Mouse (Mus musculus): ENCODE results near the gene Krt17.
A peak's percentile ranks its signal among the peaks of the same experiment; 100 is the strongest.
"Not testable (repeated sequence)": the region's sequence is repeated elsewhere in the genome, so short reads cannot be mapped to it uniquely, and the experiment has no call there.

Krt17 gene

DNA sequence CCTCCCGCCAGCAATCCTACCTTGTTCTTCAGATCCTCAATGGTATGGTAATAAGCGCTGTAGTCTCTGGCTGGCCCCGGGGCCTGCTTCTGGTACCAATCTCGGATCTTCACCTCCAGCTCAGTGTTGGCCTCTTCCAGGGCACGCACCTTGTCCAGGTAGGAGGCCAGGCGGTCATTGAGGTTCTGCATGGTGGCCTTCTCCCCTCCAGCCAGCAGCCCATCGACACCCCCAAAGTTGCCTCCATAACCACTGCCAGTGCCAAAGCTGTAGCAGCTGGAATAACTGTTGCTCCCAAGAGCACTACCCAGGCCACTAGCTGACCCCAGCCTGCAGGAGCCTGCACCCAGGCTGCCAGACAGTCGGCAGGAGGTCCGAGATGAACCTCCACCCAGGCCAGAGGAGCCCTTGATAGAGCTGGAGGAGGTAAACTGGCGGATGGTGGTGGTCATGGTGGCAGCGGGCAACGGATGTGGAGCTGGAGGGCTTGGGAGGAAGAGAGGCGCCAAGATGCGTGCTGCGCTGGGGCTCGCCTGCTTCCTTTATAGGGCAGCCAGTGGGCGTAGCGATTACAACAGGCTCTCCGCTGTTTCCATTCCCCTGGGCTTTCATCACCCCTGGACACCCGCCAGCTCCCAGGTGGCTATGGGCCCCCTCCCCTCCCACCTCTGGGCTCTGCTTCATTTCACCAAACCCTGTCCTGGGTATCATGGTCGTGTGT is at the start of gene Krt17:
Gene Krt17 (minus strand): TSS at position 516 of the 721 bp plus-strand sequence.
- no peak for DNase-seq (ENCODE audit: low read depth, low spot score)

DNA sequence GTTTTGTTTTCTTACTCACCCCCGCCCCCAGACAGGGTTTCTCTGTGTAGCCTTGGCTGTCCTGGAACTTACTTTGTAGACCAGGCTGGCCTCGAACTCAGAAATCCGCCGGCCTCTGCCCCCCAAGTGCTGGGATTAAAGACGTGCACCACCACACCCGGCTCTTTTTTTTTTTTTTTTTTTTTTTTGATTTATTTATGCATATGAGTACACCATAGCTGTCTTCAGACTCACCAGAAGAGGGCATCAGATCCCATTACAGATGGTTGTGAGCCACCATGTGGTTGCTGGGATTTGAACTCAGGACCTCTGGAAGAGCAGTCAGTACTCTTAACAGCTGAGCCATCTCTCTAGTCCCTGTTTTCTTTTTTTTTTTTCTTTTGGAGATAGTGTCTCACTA is 47.8 kb upstream of the Krt17 start:
- DNase-seq (ENCODE audit: low read depth, low spot score): not testable (repeated sequence)

DNA sequence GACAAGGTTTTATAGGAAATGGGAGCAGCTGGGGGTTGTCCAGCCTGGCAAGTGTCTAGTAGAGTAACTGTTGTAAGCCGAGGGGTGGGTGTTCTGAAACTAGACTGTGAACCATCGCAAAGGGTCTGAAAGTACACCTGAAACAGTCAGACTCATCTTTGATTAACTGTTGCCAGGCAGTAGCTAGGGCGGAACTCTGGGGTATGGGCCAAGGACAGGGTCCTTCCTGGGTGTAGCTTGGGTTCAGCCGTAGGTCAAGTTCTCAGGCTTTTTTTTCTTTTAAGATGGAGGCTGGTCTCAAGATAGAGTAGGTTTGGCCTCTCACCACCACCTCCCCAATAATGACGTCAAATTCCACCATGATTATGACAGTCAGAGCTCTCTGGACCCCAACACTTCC is 47.1 kb upstream of the Krt17 start:
- DNase-seq (ENCODE audit: low read depth, low spot score): no peak

DNA sequence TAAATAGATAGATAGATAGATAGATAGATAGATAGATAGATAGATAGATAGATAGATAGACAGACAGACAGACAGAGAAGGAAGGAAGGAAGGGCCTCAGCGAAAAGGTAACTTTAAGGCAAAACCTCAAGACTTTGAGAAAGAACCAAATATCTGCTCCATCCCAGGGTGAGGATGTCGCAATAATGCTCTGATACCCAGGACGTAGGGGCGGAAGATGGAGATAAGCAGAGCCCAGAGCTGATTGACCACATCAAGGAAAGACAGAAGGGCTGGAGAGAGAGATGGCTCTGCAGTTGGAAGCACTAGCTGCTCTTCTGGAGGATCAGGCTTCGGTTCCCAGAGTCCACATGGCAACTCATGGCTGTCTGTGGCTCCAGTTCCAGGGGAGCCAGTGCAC is 40.5 kb upstream of the Krt17 start:
- DNase-seq (ENCODE audit: low read depth, low spot score): no peak

DNA sequence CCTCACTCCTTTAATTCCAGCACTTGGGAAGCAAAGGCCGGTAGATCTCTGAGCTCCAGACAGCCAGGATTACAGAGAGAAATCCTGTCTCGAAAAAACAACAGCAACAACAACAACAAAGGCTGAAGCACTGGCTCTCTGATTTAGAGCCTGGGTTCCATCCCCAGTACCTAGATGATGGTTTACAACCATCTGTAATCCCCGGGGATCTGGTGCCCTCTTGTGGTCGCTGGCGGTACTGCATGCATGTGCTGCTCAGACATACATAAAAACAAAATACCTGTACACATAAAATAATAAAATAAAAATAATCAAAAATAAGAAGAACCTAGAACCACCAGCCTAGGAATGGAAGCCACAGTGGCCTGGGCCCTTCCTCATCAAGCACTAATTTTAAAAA is 39.5 kb upstream of the Krt17 start:
- peak; percentile 72 for DNase-seq (ENCODE audit: low read depth, low spot score)

DNA sequence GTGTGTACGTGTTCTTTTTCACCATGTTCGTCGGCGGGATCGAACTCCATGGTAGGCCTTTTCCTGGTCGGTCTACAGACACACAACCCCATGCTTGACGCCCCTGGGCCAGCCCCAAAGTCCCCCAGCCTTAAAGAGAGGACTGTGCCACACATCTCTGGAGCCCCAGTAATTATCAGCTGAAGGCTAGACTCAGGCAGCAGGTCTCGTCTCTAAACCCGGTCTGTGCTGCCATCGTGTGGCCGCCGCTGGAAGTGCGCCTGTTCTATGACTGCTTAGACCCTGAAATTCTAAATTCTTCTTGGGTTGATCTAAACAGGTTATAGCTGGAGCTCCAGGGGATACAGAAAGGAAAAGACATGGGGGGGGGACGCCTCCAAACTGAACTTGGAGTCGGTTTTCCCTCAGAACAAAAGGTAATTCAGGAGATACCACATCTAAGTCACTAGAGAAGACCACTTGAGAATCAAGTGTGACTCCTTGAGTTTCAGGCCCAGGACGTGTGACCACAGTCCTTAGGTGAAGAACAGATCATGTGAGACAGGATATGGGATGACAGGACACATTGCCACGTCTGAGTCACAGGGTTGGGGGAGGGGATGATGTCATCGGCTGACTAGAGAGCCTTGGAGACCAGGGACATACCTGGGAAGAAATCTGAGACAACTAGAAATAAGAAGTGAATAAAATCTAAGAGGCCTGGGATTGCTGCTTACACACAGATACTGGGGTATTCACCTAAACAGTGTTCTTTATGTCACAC is 37.6 kb upstream of the Krt17 start:
- peak; percentile 82 for DNase-seq (ENCODE audit: low read depth, low spot score)

DNA sequence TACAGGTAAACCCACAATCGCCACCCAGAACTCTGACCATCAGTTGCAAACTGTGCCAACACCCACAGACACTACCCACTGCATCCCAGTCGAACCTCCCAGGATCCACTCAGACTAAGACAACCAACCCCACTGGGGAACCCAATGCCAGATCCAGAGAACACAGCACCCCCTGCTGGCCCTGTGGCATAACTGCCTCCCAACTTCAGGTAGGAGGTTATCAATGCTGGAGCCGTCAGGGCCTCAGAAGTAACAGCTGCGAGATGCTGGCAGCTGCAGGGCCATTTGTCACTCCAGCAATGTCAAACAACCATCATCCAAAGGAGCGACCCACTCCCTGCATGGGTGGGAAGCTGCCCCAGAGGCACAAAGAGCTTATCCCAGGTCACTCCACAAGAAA is 37.0 kb upstream of the Krt17 start:
- DNase-seq (ENCODE audit: low read depth, low spot score): no peak

DNA sequence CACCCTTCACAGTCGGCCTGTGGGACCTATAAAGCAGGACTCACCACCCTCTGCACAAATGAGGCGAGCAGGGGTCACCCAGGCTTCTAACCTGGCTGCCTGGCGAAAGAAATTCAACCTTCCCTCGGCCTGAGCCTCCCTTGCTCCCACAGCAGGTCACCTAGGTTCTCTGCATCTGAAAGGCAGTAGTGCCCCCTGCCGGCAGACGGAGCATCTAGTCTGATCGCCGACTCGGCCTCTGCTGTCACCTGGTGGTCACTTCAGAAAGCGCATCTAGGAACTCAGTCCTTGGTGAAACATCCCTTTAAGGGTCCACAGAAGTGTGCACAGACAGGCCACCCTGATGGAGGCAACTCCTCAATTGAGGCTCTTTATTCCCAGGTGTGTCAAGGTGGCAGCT is 34.5 kb upstream of the Krt17 start:
- DNase-seq (ENCODE audit: low read depth, low spot score): peak; percentile 91

DNA sequence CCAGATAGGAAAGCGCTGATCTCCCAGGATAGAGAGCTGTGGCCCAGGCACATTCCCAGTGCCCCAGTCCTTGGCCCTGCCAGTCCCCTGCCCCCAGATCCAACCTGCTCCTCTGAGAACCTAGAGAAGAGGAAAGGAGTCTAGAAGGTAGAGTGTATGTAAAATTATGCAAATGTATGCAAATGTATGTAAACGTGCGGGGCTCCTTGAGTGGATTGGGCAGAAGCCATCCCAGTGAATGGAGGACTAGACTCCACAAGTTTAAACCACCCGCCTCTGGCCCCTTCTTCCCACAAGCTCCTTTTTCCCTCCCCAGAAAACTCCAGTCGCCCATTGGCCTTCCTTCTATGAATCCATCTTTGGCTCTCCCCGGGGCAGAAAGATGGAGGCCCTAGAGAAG is 32.1 kb upstream of the Krt17 start:
- DNase-seq (ENCODE audit: low read depth, low spot score): no peak

DNA sequence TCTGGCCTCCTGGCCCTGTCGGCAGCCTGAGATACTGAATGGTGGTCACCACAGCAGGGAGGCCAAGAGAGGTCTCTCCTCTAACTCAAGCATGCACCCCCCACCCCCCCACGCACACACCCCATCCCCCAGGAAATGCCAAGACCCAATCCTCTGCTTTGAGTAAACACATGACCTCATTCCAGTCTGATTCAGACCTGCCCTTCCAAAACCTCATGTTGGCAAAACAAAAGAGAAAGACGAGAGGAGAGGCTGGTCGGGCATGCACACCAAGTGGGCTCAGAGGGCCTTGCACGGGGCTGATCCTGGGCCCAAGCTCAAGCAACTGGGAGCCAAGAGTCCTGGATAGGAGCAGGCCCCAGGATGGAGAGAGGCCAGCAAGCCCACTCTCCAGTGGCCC is 29.4 kb upstream of the Krt17 start:
- DNase-seq (ENCODE audit: low read depth, low spot score): no peak

DNA sequence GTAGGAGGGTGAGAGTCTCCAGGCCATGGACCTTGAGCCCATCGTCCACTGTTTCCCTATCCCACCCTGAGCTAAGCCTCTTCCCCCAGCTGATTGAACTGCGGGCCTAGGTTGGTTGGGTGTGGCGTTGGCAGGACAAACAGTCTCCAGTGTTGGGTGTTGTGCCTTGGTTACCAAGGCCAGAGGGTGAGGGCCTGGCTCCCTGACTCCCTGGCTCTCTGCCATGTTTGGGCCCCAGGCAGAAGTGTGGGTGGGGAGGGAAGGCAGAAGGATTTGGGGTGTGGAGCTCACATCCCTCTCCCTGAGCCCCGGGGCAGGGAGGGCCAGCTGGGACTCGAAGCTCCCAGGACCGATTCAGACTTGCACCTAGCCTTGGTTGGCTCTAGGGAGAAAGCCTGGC is 28.1 kb upstream of the Krt17 start:
- DNase-seq (ENCODE audit: low read depth, low spot score): no peak

DNA sequence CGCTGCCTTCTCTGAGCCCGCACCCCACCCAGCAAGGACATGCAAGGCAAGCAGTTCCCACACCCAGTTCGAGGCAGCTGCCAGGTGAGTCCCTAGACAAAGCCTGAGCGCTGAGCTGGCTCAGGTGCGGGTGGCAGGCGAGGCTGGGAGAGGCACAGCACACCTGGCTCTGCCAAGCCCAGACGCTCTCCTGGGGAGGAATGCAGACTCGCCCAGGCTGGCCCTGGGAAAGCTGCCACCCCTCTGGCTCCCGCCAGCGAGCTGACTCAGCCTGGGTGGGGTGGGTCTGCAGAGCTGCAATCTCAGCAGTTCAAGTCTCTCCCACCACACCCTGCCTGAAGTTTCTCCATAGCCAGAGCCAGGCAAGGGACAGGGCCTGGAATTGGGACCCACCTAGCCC is 26.2 kb upstream of the Krt17 start:
- no peak for DNase-seq (ENCODE audit: low read depth, low spot score)

DNA sequence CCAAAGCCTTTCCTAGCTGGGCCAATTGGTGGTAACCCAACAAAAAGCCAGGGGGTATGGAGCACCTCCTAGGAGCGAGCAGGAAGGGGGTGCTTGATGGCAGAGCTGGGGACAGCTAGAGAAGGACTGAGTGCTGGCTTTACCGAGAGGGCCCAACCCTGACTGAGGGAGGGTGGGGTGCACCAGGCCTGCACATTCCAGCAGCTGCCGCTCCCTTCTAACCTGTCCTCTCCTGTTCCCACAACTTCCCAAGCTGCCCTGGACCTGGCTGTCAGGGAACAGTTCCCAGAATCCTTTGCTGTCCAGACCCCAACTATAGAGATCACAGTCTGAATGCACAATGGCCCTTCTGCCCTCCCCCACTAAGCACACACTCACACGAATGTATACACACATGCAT is 24.2 kb upstream of the Krt17 start:
- DNase-seq (ENCODE audit: low read depth, low spot score): no peak

DNA sequence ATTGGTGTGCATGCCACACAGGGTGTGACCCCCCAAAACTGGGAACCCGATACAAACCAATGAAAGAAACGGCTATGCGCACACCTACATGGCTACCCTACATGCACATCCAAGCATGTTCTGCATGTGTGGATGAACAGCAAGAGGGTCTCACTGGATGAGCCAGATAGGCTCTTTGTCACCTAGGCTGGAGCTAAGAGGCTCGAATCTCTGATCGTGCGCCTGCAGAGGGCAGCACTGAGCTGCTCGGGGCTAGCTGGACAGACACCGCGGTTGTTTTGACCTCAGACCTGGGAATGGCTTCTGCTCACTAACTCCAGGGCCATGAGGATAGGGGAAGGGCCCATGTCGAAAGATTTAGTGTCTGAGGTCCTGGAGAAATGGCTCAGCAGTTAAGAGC is 21.7 kb upstream of the Krt17 start:
- DNase-seq (ENCODE audit: low read depth, low spot score): peak; percentile 86

DNA sequence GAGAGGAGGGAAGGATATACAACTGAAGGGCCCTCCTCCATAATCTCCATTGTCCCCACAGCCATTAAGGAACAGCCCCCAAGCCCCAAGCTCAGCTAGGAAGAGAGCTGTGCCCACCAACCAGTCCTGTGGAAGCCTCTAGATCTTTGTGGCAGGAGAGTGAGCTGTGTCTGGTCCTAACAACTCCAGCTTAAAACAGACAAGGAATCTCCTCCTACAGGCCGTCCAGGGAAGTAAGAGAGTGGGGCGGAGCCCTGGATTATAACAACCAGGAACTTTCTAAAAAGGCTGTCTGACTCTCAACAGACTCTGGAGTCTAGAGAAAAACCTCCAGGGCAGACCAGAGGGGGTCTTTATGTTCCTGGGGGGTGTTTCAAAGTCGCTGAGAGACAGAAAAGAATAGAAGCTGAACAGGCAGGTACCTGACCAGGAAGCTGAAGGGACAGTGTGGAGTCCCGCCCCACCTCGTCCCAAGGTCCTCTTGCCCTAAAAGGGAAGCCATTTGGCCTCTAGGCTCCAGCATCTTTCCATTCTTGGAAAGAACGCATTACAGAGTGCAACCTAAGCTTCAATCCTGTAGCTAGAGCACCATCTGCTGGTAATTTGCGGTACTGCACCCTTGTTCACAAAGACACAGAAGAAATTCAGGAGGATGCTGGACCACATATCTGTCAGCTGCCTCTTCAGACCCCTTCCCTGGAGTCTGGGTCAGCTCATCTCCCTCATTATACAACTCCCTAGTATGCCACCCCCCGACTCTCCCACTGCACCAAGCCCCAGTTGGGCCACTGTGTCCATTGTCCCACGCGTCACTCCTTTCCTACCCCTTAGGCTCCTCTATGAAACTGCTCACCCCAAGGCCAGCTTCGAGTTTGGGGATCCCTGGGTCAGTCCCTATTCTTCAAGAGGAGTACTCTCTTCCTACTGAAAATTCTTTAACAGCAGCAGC is 21.0 kb upstream of the Krt17 start:
- DNase-seq (ENCODE audit: low read depth, low spot score): peak; percentile 91

DNA sequence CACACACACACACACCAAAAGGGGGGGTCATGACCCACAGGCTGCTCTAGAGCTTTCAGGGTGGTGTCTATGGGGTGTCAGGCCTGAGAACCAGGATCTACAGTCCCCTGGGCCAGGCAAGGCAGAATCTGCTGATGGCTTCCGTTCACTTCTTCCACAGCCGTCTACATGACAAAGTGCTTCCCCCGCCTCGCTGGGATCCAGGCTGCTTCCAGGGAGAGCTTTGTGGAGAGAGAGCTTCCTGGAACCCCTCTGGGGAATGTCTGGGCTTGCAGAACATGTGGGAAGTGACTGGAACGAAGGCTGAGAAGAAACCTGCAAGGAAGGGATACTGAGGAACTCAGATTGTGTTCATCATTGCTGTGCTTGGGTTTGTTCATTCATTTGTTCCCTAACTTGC is 17.9 kb upstream of the Krt17 start:
- DNase-seq (ENCODE audit: low read depth, low spot score): no peak

DNA sequence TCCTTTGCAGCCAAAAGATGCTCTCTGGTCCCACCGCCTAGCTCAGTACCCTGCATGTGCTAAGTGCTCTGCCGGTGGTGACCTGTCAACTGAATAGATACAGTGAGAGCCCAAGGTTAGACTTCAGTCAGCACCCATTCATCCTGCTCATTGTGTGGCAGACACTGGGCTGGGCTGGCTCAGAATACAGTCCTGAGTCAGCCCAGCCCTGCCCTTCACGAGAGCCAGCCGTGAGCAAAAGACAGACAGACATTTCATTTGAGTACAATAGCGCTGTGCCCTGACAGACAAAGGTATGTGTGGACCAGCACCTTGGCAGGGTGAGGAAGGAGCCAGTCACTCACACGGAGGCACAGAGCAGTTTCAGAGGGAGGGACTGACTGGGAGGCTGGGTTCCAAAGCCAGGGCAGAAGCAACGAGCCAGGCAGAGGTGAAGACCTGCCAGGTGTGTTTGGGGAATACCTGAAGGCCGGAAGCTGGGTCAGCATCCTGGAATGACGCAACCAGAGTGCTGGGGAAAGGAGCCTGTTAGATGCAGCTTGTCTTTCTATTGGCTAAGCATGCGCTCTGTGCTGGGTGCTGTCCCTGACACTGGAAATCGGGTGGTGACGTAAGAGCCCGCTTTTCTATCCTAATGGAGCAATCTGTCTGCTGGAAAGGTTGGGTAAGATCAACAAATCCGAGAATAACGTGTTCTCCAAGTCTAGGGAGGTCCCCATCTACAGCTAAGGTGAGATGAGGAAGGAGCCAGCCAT is 17.1 kb upstream of the Krt17 start:
- no peak for DNase-seq (ENCODE audit: low read depth, low spot score)

DNA sequence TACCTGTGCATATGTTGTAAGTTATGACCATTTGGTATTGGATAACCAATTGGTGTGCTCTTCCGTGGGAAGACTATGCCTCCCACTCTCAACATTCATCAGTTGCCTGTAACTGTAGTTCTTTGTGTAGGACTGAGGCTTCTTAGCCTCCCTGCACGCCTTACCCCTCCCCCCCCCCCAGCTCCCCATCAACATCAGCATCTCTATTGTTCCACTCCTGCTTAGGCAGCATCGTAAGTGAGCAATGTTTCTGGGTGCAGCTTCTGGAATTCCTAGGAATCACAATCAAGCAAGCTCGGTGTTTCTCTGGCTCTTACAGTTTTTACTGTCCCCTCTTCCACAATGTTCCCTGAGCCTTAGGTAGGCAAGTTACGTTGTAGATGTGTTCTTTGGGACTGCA is 14.6 kb upstream of the Krt17 start:
- DNase-seq (ENCODE audit: low read depth, low spot score): no peak

DNA sequence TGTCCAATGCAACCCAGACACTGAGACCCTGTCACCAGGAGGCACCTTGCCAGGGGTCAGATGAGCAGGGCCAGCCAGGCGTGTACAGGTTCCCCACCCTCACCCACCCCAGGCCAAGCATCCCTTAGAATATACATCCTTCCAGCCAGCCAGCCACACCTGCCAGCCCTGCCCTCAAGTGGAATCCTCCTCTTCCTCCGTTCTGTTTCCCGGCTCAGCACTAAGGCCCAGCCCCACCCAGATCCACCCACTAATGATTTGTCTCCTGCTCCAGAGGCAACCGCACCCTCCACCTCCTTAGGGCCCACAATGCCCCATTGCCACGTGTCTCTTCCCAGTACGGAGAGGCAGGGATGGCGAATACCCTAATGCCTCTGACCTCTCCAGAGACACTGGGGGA is 13.9 kb upstream of the Krt17 start:
- DNase-seq (ENCODE audit: low read depth, low spot score): no peak

DNA sequence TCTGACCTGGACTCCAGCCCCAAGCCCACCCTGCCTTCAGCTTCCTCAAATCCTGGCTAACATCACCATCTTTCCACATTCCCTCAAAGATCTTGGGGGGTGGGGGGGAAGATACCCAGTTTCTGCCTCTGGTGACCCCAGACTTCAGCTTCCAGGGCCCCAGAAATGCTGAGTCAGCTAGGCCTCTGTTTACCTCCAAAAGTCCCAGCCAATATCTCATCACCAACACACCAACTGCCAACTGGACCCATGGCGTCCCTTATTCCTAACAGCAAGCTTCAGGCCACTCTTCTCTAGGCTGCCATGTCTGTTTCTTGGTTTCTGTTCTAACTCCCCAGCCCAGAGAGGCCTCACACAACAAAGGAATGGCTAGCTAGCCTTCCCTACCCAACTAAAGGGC is 11.0 kb upstream of the Krt17 start:
- no peak for DNase-seq (ENCODE audit: low read depth, low spot score)

DNA sequence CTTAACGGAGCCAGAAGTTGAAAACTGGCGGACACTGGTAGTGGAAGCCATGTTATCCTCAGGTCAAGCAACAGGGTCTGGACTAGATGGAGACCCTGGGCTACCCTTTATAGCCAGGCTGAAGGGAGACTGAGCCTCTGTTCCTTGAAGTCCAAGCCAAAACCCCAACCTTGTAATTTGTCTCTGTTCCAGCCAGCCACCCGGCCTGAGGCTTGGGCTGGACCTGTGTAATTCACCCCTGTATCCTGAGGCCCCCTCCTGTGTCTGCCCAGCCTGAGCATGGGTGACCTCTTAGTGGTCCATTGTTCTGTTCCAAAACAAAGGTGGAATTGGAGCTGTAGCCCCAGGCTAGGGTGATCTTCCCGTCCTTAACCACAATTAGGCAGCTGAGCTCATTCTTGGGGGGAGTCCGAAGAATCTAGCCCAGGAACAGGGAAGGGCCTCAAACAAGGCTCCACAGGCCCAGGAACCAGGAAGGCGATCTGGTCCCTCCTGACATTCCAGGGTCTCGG is 9.0 kb upstream of the Krt17 start, which contains the start of gene Krt42:
Gene Krt42 (minus strand): TSS at position 51 of the 512 bp plus-strand sequence.
- DNase-seq (ENCODE audit: low read depth, low spot score): no peak

Data from mesoderm, embryonic 11.5 days (tissue).